Mouse (Mus musculus) intestine, postnatal 0 days (tissue): ENCODE data around the gene Sec63. TPM values are rescaled to one million over a fixed set of nuclear protein-coding genes. Genes with fewer than 3 reads are reported as not detected.
A peak's percentile ranks its signal among the peaks of the same experiment; 100 is the strongest.

Source experiments
- ATAC-seq: fragments of 200-750 bp; cut with Nextera tagmentation; 2 replicates; pipeline ENCODE4 v1.8.0; 2017; ENCODE audit warnings: mild to moderate bottlenecking, moderate TSS enrichment, moderate library complexity
- H3K27ac ChIP-seq: fragments of 300-500 bp; sonication (generic); 2 replicates; pipeline ENCODE4 v1.5.1; 2014; ENCODE audit warnings: mild to moderate bottlenecking, low read depth, low read length, moderate library complexity
- H3K27me3 ChIP-seq: fragments of 300-500 bp; sonication (generic); replicated peaks from 2 replicates; pipeline ENCODE4 v1.6.1; 2014; ENCODE audit warnings: low read length, mixed read lengths; ENCODE audit not compliant: control insufficient read depth, insufficient read depth
- H3K36me3 ChIP-seq: fragments of 300-500 bp; sonication (generic); 2 replicates; pipeline ENCODE4 v1.6.1; 2014; ENCODE audit warnings: mild to moderate bottlenecking, moderate library complexity; ENCODE audit not compliant: control insufficient read depth, insufficient read depth
- H3K4me1 ChIP-seq: fragments of 300-500 bp; sonication (generic); replicated peaks from 2 replicates; pipeline ENCODE4 v1.6.1; 2014; ENCODE audit warnings: antibody characterized with exemption, low read length, mixed read lengths; ENCODE audit not compliant: control insufficient read depth, insufficient read depth
- H3K4me2 ChIP-seq: fragments of 300-500 bp; sonication (generic); replicated peaks from 2 replicates; pipeline ENCODE4 v1.6.1; 2014; ENCODE audit warnings: low read depth, mild to moderate bottlenecking, moderate library complexity
- H3K4me3 ChIP-seq: fragments of 300-500 bp; sonication (generic); 2 replicates; pipeline ENCODE4 v1.5.1; 2014; ENCODE audit warnings: low read depth, low read length
- H3K9ac ChIP-seq: fragments of 300-500 bp; sonication (generic); 2 replicates; pipeline ENCODE4 v1.6.1; 2014; ENCODE audit warnings: mild to moderate bottlenecking, low read depth, low read length
- H3K9me3 ChIP-seq: fragments of 300-500 bp; sonication (generic); 2 replicates; pipeline ENCODE4 v1.6.1; 2016; ENCODE audit warnings: mixed run types; ENCODE audit not compliant: control insufficient read depth
- CTCF ChIP-seq: sonication (generic); IDR thresholded peaks from 2 replicates; pipeline ENCODE4 v1.5.1; 2016; ENCODE audit warnings: low read depth, mild to moderate bottlenecking, control low read depth, antibody characterized with exemption, moderate library complexity
- WGBS: fragments of 180-500 bp; shearing (Covaris S2); extraction: QIAGEN DNeasy Blood & Tissue Kit; methylation state at CpG from one replicate; pipeline ENCODE4 v1.1.7; 2014; 5-methylcytosine and 5-hydroxymethylcytosine counted together
- polyA plus RNA-seq: library from polyadenylated mRNA; unstranded; fragments of >200 nt; fragmentation: Nextera tagmentation; extraction: Ambion mirVana; gene quantifications from 2 replicates; pipeline ENCODE4 v1.2.1, GENCODE M21; 2015

The Sec63 gene
- polyA plus RNA-seq, 1 experiment from 2014 or later: 17.2 TPM

GRCm38 (mm10) chr10:42862806-42863205 is 101.5 kb downstream of the Sec63 start:
- 0 out of 2 replicates have a peak, but pooled peaks cover 2% of the 10 kb centered on the region for H3K4me1 ChIP-seq
- ATAC-seq: no peak
- TF ChIP-seq CTCF: no peak
- no peak overlapping the region for H3K9ac ChIP-seq
- no peaks in the 10 kb centered on the region for H3K27me3 ChIP-seq
- H3K27ac ChIP-seq: no peak overlapping the region
- 54% methylated on average over 4 of the region's 4 CpGs for WGBS
- no peaks in the 10 kb centered on the region for H3K9me3 ChIP-seq
- H3K36me3 ChIP-seq: no peaks in the 10 kb centered on the region
- peak overlapping the region; percentile 61 for H3K4me2 ChIP-seq
- no peak overlapping the region for H3K4me3 ChIP-seq

- Histone ChIP-seq H3K36me3 (no peaks in the 10 kb centered on the region), H3K4me2 (peak overlapping the region; percentile 61), H3K4me1 (0 out of 2 replicates have a peak, but pooled peaks cover 2% of the 10 kb centered on the region), H3K4me3 (peak overlapping the region; percentile 30), H3K9ac (no peak overlapping the region), H3K27me3 (no peaks in the 10 kb centered on the region), H3K9me3 (no peaks in the 10 kb centered on the region), H3K27ac (no peak overlapping the region)
- no peak for ATAC-seq
- WGBS: 38% methylated on average over 31 of the region's 31 CpGs
- TF ChIP-seq CTCF: no peak
These were observed 102.5 kb downstream of the Sec63 start for GRCm38 (mm10) chr10:42863621-42864391.

GRCm38 (mm10) chr10:42864696-42865095 is 103.4 kb downstream of the Sec63 start:
- no peak for ATAC-seq
- Histone ChIP-seq H3K9ac (no peak overlapping the region), H3K36me3 (no peaks in the 10 kb centered on the region), H3K9me3 (no peaks in the 10 kb centered on the region), H3K27me3 (no peaks in the 10 kb centered on the region), H3K4me1 (0 out of 2 replicates have a peak, but pooled peaks cover 2% of the 10 kb centered on the region), H3K27ac (no peak overlapping the region), H3K4me2 (0 out of 2 replicates have a peak overlapping the region, but pooled peaks have one; percentile 61), H3K4me3 (no peak overlapping the region)
- WGBS: 58% methylated on average over 5 of the region's 5 CpGs
- no peak for TF ChIP-seq CTCF

GRCm38 (mm10) chr10:42868416-42868815 is 107.1 kb downstream of the Sec63 start:
- no peaks in the 10 kb centered on the region for H3K36me3 ChIP-seq
- TF ChIP-seq CTCF: no peak
- no peak overlapping the region for H3K27ac ChIP-seq
- H3K9ac ChIP-seq: no peak overlapping the region
- no peaks in the 10 kb centered on the region for H3K27me3 ChIP-seq
- no peaks in the 10 kb centered on the region for H3K4me1 ChIP-seq
- H3K4me2 ChIP-seq: no peak overlapping the region
- no peaks in the 10 kb centered on the region for H3K9me3 ChIP-seq
- H3K4me3 ChIP-seq: no peak overlapping the region
- no peak for ATAC-seq
- 87% methylated on average over 9 of the region's 9 CpGs for WGBS

GRCm38 (mm10) chr10:42869467-42869866 is 108.2 kb downstream of the Sec63 start:
- no peaks in the 10 kb centered on the region for H3K9me3 ChIP-seq
- H3K4me3 ChIP-seq: no peak overlapping the region
- H3K4me1 ChIP-seq: no peaks in the 10 kb centered on the region
- no peak for ATAC-seq
- no peak overlapping the region for H3K4me2 ChIP-seq
- no peak overlapping the region for H3K27ac ChIP-seq
- H3K9ac ChIP-seq: no peak overlapping the region
- no peaks in the 10 kb centered on the region for H3K36me3 ChIP-seq
- WGBS: 58% methylated on average over 6 of the region's 6 CpGs
- H3K27me3 ChIP-seq: no peaks in the 10 kb centered on the region
- peak; percentile 43; the same call in 1 of the 2 replicates for TF ChIP-seq CTCF

- no peaks in the 10 kb centered on the region for H3K36me3 ChIP-seq
- TF ChIP-seq CTCF: no peak
- no peak overlapping the region for H3K27ac ChIP-seq
- no peak overlapping the region for H3K4me2 ChIP-seq
- no peak overlapping the region for H3K4me3 ChIP-seq
- H3K27me3 ChIP-seq: no peaks in the 10 kb centered on the region
- WGBS: 83% methylated on average over 15 of the region's 15 CpGs
- ATAC-seq: no peak
- H3K9ac ChIP-seq: no peak overlapping the region
- no peaks in the 10 kb centered on the region for H3K9me3 ChIP-seq
- H3K4me1 ChIP-seq: no peaks in the 10 kb centered on the region
These were observed 111.1 kb downstream of the Sec63 start for GRCm38 (mm10) chr10:42872269-42873010.
